Mouse (Mus musculus) MEL (cell line): ENCODE results near the gene Rsf1. TPM values are rescaled to one million over a fixed set of nuclear protein-coding genes. Genes with fewer than 3 reads are reported as not detected.

ENCODE experiments used
- DNase-seq: peaks from one replicate; pipeline ENCODE4 v3.0.0; 2011; ENCODE audit warnings: low read depth, low spot score
- H3K27ac ChIP-seq: 2 replicates; pipeline ENCODE4 v1.5.1; 2012; ENCODE audit warnings: low read depth, mild to moderate bottlenecking, control low read depth, low read length, moderate library complexity; ENCODE audit not compliant: control insufficient read depth
- H3K27me3 ChIP-seq, 2 experiments: fragments of 150-350 bp in 1 of 2; sonication (generic) in 1 of 2; 2 replicates each; pipeline ENCODE4 v1.6.1; 2012; ENCODE audit warnings: low read length in 2 of 2, mild to moderate bottlenecking in 2 of 2, improper control_type of control experiment in 1 of 2, moderate library complexity in 1 of 2; ENCODE audit not compliant: insufficient read depth in 2 of 2, control insufficient read depth in 1 of 2
- H3K36me3 ChIP-seq, 2 experiments: 2 replicates each; pipeline ENCODE4 v1.6.1; 2012 to 2014; ENCODE audit warnings: low read length in 2 of 2, improper control_type of control experiment in 1 of 2, inconsistent platforms in 1 of 2, mild to moderate bottlenecking in 1 of 2; ENCODE audit not compliant: insufficient read depth in 2 of 2, control insufficient read depth in 1 of 2
- H3K4me1 ChIP-seq, 2 experiments: fragments of 150-350 bp in 1 of 2; sonication (generic) in 1 of 2; 2 replicates each; pipeline ENCODE4 v1.6.1; 2012; ENCODE audit warnings: low read length in 2 of 2, improper control_type of control experiment in 1 of 2, mild to moderate bottlenecking in 1 of 2; ENCODE audit not compliant: insufficient read depth in 2 of 2, control insufficient read depth in 1 of 2
- H3K4me3 ChIP-seq, 2 experiments: fragments of 150-350 bp in 1 of 2; sonication (generic) in 1 of 2; 2 replicates each; pipeline ENCODE4 v1.5.1; 2012; ENCODE audit warnings: low read depth in 2 of 2, low read length in 2 of 2, mild to moderate bottlenecking in 2 of 2, moderate library complexity in 2 of 2, control low read depth in 1 of 2, improper control_type of control experiment in 1 of 2; ENCODE audit not compliant: control insufficient read depth in 1 of 2, insufficient read depth in 1 of 2
- H3K79me2 ChIP-seq: 2 replicates; pipeline ENCODE4 v1.6.1; 2012; ENCODE audit warnings: mild to moderate bottlenecking, low read length, moderate library complexity; ENCODE audit not compliant: control insufficient read depth, poor library complexity, insufficient read depth
- H3K9ac ChIP-seq: 2 replicates; pipeline ENCODE4 v1.6.1; 2012; ENCODE audit warnings: low read depth, mild to moderate bottlenecking, control low read depth, low read length, moderate library complexity; ENCODE audit not compliant: control insufficient read depth, poor library complexity, severe bottlenecking
- H3K9me3 ChIP-seq: fragments of 150-350 bp; sonication (generic); replicated peaks from 2 replicates; pipeline ENCODE4 v1.6.1; 2012; ENCODE audit warnings: mild to moderate bottlenecking, low read length, improper control_type of control experiment, moderate library complexity; ENCODE audit not compliant: insufficient read depth
- CHD1 ChIP-seq: IDR thresholded peaks from 2 replicates; pipeline ENCODE4 v1.6.1; 2012; ENCODE audit warnings: low read depth, mild to moderate bottlenecking, inconsistent platforms, low read length, improper control_type of control experiment
- CTCF ChIP-seq, 3 experiments: IDR thresholded peaks in 2 of 3; conservative IDR thresholded peaks in 1 of 3; 2 replicates each; pipeline ENCODE4 v1.5.1; 2011 to 2012; ENCODE audit warnings: low read length in 3 of 3, low read depth in 2 of 3, mild to moderate bottlenecking in 2 of 3, improper control_type of control experiment in 1 of 3, inconsistent platforms in 1 of 3, mixed read lengths in 1 of 3, moderate library complexity in 1 of 3; ENCODE audit not compliant: control insufficient read depth in 1 of 3, insufficient read depth in 1 of 3, poor library complexity in 1 of 3, severe bottlenecking in 1 of 3
- ELF1 ChIP-seq: IDR thresholded peaks from 2 replicates; pipeline ENCODE4 v1.6.1; 2014; ENCODE audit warnings: low read depth, mild to moderate bottlenecking, inconsistent platforms, low read length, improper control_type of control experiment, moderate library complexity
- GABPA ChIP-seq: IDR thresholded peaks from 2 replicates; pipeline ENCODE4 v1.6.1; 2012; ENCODE audit warnings: low read depth, mild to moderate bottlenecking, inconsistent platforms, low read length, improper control_type of control experiment, moderate library complexity
- HCFC1 ChIP-seq: IDR thresholded peaks from 2 replicates; pipeline ENCODE4 v1.6.1; 2012; ENCODE audit warnings: low read depth, mild to moderate bottlenecking, inconsistent platforms, low read length, improper control_type of control experiment, moderate library complexity
- JUND ChIP-seq: IDR thresholded peaks from 2 replicates; pipeline ENCODE4 v1.6.1; 2011; ENCODE audit warnings: low read depth, mild to moderate bottlenecking, improper control_type of control experiment, low read length
- MAX ChIP-seq: IDR thresholded peaks from 2 replicates; pipeline ENCODE4 v1.6.1; 2011; ENCODE audit warnings: low read length, improper control_type of control experiment
- MEF2A ChIP-seq: IDR thresholded peaks from 2 replicates; pipeline ENCODE4 v1.6.1; 2014; ENCODE audit warnings: low read depth, mild to moderate bottlenecking, inconsistent platforms, low read length, improper control_type of control experiment; ENCODE audit not compliant: poor library complexity, insufficient replicate concordance, severe bottlenecking; ENCODE audit errors: extremely low read depth
- MXI1 ChIP-seq: IDR thresholded peaks from 2 replicates; pipeline ENCODE4 v1.6.1; 2011; ENCODE audit warnings: mild to moderate bottlenecking, low read depth, low read length, improper control_type of control experiment
- MYB ChIP-seq: IDR thresholded peaks from 2 replicates; pipeline ENCODE4 v1.6.1; 2011; ENCODE audit warnings: mild to moderate bottlenecking, low read depth, low read length, improper control_type of control experiment
- MYC ChIP-seq: IDR thresholded peaks from 2 replicates; pipeline ENCODE4 v1.6.1; 2011; ENCODE audit warnings: low read depth, mild to moderate bottlenecking, low read length, improper control_type of control experiment, moderate library complexity
- NELFE ChIP-seq: IDR thresholded peaks from 2 replicates; pipeline ENCODE4 v1.6.1; 2011; ENCODE audit warnings: low read depth, low read length, improper control_type of control experiment
- POLR2A ChIP-seq, 2 experiments: IDR thresholded peaks; 2 replicates each; pipeline ENCODE4 v1.6.1; 2011 to 2012; ENCODE audit warnings: low read length in 2 of 2, mild to moderate bottlenecking in 2 of 2, control low read depth in 1 of 2, improper control_type of control experiment in 1 of 2, low read depth in 1 of 2, moderate library complexity in 1 of 2; ENCODE audit not compliant: control insufficient read depth in 1 of 2, insufficient read depth in 1 of 2, poor library complexity in 1 of 2
- POLR2AphosphoS5 ChIP-seq: IDR thresholded peaks from 2 replicates; pipeline ENCODE4 v1.6.1; 2012; ENCODE audit warnings: low read depth, borderline replicate concordance, mild to moderate bottlenecking, inconsistent platforms, low read length, moderate library complexity, mixed read lengths
- RAD21 ChIP-seq: IDR thresholded peaks from 2 replicates; pipeline ENCODE4 v1.6.1; 2011; ENCODE audit warnings: mild to moderate bottlenecking, low read depth, low read length, improper control_type of control experiment
- RCOR1 ChIP-seq: IDR thresholded peaks from 2 replicates; pipeline ENCODE4 v1.6.1; 2012; ENCODE audit warnings: low read depth, mild to moderate bottlenecking, inconsistent platforms, low read length, improper control_type of control experiment
- SIN3A ChIP-seq: IDR thresholded peaks from 2 replicates; pipeline ENCODE4 v1.6.1; 2012; ENCODE audit warnings: low read length, improper control_type of control experiment, inconsistent platforms
- TAL1 ChIP-seq: IDR thresholded peaks from 2 replicates; pipeline ENCODE4 v1.6.1; 2012; ENCODE audit warnings: mild to moderate bottlenecking, inconsistent platforms, low read length, moderate library complexity, mixed read lengths
- TBP ChIP-seq: IDR thresholded peaks from 2 replicates; pipeline ENCODE4 v1.8.0; 2011; ENCODE audit warnings: low read depth, low read length, improper control_type of control experiment
- TCF12 ChIP-seq: IDR thresholded peaks from 2 replicates; pipeline ENCODE4 v1.6.1; 2014; ENCODE audit warnings: low read depth, mild to moderate bottlenecking, inconsistent platforms, low read length, improper control_type of control experiment, moderate library complexity
- UBTF ChIP-seq: IDR thresholded peaks from 2 replicates; pipeline ENCODE4 v1.6.1; 2012; ENCODE audit warnings: low read depth, mild to moderate bottlenecking, inconsistent platforms, low read length, improper control_type of control experiment, moderate library complexity, borderline replicate concordance; ENCODE audit not compliant: insufficient read depth
- USF2 ChIP-seq, 2 experiments: IDR thresholded peaks; 2 replicates each; pipeline ENCODE4 v1.6.1; 2011 to 2012; ENCODE audit warnings: improper control_type of control experiment in 2 of 2, low read length in 2 of 2, borderline replicate concordance in 1 of 2, inconsistent platforms in 1 of 2, low read depth in 1 of 2, mild to moderate bottlenecking in 1 of 2; ENCODE audit not compliant: insufficient read depth in 1 of 2
- ZC3H11A ChIP-seq: IDR thresholded peaks from 2 replicates; pipeline ENCODE4 v1.6.1; 2012; ENCODE audit warnings: low read depth, mild to moderate bottlenecking, inconsistent platforms, low read length, improper control_type of control experiment
- ZMIZ1 ChIP-seq: IDR thresholded peaks from 2 replicates; pipeline ENCODE4 v1.6.1; 2012; ENCODE audit warnings: low read depth, mild to moderate bottlenecking, inconsistent platforms, low read length, improper control_type of control experiment, moderate library complexity
- polyA plus RNA-seq, 2 experiments: library from polyadenylated mRNA; stranded (reverse) in 1 of 2; unstranded in 1 of 2; fragments of >175 nt in 1 of 2; fragments of >200 nt in 1 of 2; gene quantifications; 2 replicates each; pipeline versions ENCODE4 v1.2.1 to v1.2.4; 2012; ENCODE audit warnings: low replicate concordance in 2 of 2, low read depth in 1 of 2; ENCODE audit not compliant: insufficient read length in 2 of 2, insufficient read depth in 1 of 2, missing spikeins in 1 of 2
- total RNA-seq: library from RNA; depleted of rRNA; stranded (reverse); fragments of 300-350 nt; gene quantifications from 2 replicates; pipeline ENCODE4 v1.2.3, GENCODE M21; 2012

Gene Rsf1
- total and polyA plus RNA-seq, 3 experiments: 12.7 to 17.4 TPM; not detected in 1

- no peak for TF ChIP-seq MYC
- TF ChIP-seq RAD21: no peak
- TF ChIP-seq MAX: no peak
- no peak for TF ChIP-seq TCF12
- TF ChIP-seq USF2 (IDR thresholded peaks at IDR 0.05; ENCODE audit: borderline replicate concordance in 1 of 2, insufficient read depth in 1 of 2, low read depth in 1 of 2, low read length in 2 of 2): no peak
- TF ChIP-seq MYB: no peak
- TF ChIP-seq HCFC1: no peak
- TF ChIP-seq RCOR1: no peak
- no peak for TF ChIP-seq ZMIZ1
- TF ChIP-seq MEF2A: no peak
- TF ChIP-seq UBTF: no peak
- TF ChIP-seq TAL1: no peak
- TF ChIP-seq GABPA: no peak
- no peak for TF ChIP-seq ZC3H11A
- TF ChIP-seq POLR2A (IDR thresholded peaks at IDR 0.05; ENCODE audit: control insufficient read depth in 1 of 2, insufficient read depth in 1 of 2, low read depth in 1 of 2, low read length in 2 of 2, poor library complexity in 1 of 2): no peak
- TF ChIP-seq TBP: no peak
- TF ChIP-seq POLR2AphosphoS5: no peak
- no peak for TF ChIP-seq MXI1
- no peak for TF ChIP-seq CTCF (IDR thresholded peaks at IDR 0.05 in 2 of 3, conservative IDR thresholded peaks at IDR 0.05 in 1 of 3; ENCODE audit: control insufficient read depth in 1 of 3, insufficient read depth in 1 of 3, low read depth in 2 of 3, low read length in 3 of 3, poor library complexity in 1 of 3, severe bottlenecking in 1 of 3)
- Histone ChIP-seq H3K27ac (no peak overlapping the region), H3K4me3 (no peak overlapping the region), H3K9ac (no peak overlapping the region), H3K4me1 (no peaks in the 10 kb centered on the region), H3K9me3 (no peaks in the 10 kb centered on the region), H3K27me3 (no peaks in the 10 kb centered on the region), H3K36me3 (no peaks in the 10 kb centered on the region), H3K79me2 (no peaks in the 10 kb centered on the region)
- DNase-seq: no peak
Observed at GRCm38 (mm10) chr7:97563576-97563975, 16.1 kb upstream of the Rsf1 start.

GRCm38 (mm10) chr7:97569372-97569771, 10.3 kb upstream of the Rsf1 start:
- Histone ChIP-seq H3K9ac (no peak overlapping the region), H3K27me3 (no peaks in the 10 kb centered on the region), H3K27ac (no peak overlapping the region), H3K9me3 (no peaks in the 10 kb centered on the region), H3K79me2 (no peaks in the 10 kb centered on the region), H3K4me1 (no peaks in the 10 kb centered on the region), H3K4me3 (no peak overlapping the region), H3K36me3 (no peaks in the 10 kb centered on the region)
- TF ChIP-seq NELFE (no peak), GABPA (no peak), TCF12 (no peak), ELF1 (no peak), MXI1 (no peak), RAD21 (no peak), CHD1 (no peak), JUND (no peak), MYC (no peak), POLR2A (IDR thresholded peaks at IDR 0.05; ENCODE audit: control insufficient read depth in 1 of 2, insufficient read depth in 1 of 2, low read depth in 1 of 2, low read length in 2 of 2, poor library complexity in 1 of 2) (no peak), RCOR1 (no peak), ZMIZ1 (no peak), MYB (no peak), SIN3A (no peak)
- no peak for DNase-seq
